Mouse (Mus musculus): ENCODE measurements around the gene Iqsec3. TPM values are rescaled to one million over a fixed set of nuclear protein-coding genes. Genes with fewer than 3 reads are reported as not detected.

Iqsec3 gene
- total RNA-seq, 2 experiments from 2014 or later, result 109 to 129 TPM

DNA sequence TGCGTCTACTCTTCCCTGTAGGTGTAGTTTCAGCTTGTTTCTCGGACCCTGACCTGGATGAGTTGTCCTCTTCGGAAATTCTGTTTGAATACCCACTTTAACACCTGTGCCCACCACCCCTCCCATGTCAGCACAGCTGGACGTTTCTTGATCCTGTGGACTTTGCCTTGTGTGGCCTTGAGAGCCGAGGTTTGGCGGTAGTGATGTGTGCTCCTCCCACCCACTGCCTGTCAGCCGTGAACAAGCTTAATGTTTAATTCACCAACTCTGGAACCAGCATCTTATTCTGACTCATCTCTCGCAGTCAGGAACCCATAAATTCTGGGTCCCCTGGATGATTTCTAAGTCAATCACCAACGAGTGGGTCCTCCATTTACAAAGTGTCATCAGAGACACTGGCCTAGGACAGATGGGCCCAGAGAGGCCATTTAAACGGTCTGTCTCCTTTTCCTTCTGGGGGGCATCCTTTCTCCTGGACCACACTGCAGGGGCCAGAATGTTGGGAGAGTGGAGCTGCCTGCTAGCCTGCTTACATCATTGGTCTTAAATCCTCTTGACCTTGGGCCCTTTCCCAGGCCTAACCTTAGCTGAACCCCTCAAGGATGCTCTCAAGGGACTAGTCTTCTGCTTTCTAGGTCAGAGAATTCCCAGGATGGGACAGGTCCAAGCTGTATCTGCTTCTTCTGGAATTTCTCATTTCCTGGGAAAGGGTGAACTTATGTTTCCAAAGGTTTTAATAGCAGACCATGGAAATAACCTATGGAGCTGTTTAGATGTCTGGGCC, 102.1 kb downstream of the Iqsec3 start:
- DNase-seq (ENCODE audit: extremely low spot score in 1 of 2, low spot score in 1 of 2), result no peak

DNA sequence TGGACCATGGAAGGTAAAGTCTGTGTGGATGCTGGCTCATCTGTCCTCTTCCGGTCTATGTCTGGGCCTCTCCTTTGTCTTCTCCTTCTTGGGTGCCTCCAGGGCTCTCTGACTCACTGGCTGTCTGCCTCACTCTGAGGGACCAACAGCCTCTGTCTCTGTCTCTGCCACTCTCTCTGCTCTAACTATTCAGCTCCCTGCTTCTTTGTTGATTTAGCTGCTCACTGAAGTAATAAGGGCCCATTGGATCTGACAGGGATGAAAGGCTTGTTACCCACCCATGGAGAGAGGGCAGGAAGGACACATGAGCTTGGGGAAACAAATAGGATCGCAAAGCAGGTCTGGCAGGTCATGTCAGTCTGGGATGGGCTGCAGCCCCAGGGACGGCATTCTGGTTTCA, 106.4 kb downstream of the Iqsec3 start:
- DNase-seq (ENCODE audit: extremely low spot score in 1 of 2, low spot score in 1 of 2), result no peak

GRCm38 (mm10) chr6:121366537-121366936, 106.9 kb downstream of the Iqsec3 start:
- peak in 1 of 2 experiments; percentile 58 for DNase-seq (ENCODE audit: extremely low spot score in 1 of 2, low spot score in 1 of 2)

GRCm38 (mm10) chr6:121363956-121364355, 109.5 kb downstream of the Iqsec3 start:
- no peak for DNase-seq (ENCODE audit: extremely low spot score in 1 of 2, low spot score in 1 of 2)

DNA sequence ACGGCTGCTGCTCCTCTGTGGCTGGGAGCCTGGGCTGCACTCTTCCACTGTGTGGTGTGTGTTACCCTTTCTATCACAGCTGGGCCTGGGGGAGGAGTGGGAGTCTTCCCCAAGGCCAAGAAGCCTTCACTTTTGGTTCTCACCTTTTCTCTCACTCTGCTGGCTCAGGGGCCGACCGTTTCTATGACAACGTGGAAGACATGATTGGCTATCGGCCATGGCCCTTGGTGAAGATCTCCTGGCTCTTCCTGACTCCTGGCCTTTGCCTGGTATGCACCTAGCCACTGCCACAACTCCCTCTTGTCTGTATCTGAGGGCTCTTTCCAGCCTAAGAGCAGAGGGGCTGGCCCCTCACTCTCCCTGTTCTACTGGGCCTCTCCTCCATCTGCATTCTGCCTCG, 110.4 kb downstream of the Iqsec3 start:
- DNase-seq (ENCODE audit: extremely low spot score in 1 of 2, low spot score in 1 of 2), result no peak

DNA sequence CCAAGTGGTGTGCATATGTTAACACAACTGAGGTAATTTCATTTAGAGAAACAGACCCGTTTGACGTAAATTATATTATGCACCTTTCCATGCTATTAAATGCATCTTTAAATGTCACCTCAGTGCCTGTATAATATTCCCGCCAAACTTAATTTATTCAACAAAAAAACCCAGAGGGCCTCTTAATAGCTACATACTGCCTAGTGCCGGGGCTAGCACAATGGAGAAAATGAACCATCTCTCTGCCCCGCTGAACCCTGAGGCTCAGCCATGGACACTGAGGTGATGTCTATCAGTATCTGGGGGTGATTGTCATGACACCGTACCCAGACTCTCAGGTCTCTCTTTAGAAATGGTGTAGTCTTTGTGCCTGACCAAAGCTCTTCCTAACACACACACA, 116.2 kb downstream of the Iqsec3 start:
- DNase-seq (ENCODE audit: extremely low spot score in 1 of 2, low spot score in 1 of 2), result no peak

GRCm38 (mm10) chr6:121356041-121356440, 117.4 kb downstream of the Iqsec3 start:
- DNase-seq (ENCODE audit: extremely low spot score in 1 of 2, low spot score in 1 of 2), result no peak

GRCm38 (mm10) chr6:121352276-121352675, 121.2 kb downstream of the Iqsec3 start:
- no peak for DNase-seq (ENCODE audit: extremely low spot score in 1 of 2, low spot score in 1 of 2)

DNA sequence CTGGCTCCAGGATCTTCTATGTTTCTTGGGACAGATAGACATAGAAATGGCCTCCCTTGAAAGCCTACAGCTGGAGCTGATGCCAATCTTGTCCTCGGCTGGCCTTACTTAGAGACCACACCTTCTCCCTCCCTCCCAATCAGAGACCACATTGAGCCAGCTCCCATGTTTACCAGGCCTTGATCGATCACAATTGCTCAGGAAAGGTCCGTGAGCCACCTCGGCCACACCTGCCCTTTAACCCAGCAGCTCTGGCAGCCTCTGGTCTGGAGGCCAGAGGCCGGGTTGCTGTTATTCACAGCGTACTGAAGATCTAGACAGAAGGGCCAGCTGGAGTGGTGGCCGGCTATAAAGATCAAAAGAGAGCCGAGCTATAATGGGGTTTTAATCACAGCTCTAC, 127.0 kb downstream of the Iqsec3 start:
- no peak for DNase-seq (ENCODE audit: extremely low spot score in 1 of 2, low spot score in 1 of 2)

DNA sequence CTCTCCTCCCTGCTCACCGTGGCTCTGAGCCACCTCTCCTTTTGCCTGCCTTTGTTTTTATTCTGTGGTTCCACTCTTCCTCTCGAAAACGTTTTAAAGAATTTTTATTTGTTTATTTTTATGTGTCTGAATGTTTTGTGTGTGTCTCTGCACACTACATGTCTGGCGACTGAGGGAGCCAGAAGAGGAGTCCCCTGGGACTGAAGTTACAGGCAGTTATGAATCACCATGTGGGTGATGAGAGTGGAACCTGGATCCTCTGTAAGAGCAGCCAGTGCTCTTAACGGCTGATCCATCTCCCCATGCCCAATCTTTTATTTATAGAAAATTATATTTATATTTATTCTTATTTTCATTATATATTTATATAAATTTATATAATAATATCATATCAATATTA, 129.1 kb downstream of the Iqsec3 start:
- no peak for DNase-seq (ENCODE audit: extremely low spot score in 1 of 2, low spot score in 1 of 2)

DNA sequence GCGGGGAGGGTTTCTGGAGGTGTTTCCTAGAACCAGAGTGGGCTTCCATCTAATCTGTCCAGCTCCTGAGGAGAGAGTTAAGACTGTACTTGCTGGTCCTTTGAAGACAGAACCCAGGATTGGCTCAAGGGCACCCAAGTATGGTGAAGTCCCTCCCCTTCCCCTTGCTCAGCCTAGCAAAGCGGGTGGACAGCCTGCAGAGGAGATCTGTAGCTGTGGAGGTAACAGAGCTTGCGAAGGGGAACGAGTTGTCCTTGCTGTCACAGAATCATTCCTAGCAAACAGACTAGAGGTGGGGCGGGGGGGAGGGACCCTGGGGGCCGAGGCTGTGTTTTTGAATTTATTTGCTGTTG, 129.7 kb downstream of the Iqsec3 start:
- no peak for DNase-seq (ENCODE audit: extremely low spot score in 1 of 2, low spot score in 1 of 2)

DNA sequence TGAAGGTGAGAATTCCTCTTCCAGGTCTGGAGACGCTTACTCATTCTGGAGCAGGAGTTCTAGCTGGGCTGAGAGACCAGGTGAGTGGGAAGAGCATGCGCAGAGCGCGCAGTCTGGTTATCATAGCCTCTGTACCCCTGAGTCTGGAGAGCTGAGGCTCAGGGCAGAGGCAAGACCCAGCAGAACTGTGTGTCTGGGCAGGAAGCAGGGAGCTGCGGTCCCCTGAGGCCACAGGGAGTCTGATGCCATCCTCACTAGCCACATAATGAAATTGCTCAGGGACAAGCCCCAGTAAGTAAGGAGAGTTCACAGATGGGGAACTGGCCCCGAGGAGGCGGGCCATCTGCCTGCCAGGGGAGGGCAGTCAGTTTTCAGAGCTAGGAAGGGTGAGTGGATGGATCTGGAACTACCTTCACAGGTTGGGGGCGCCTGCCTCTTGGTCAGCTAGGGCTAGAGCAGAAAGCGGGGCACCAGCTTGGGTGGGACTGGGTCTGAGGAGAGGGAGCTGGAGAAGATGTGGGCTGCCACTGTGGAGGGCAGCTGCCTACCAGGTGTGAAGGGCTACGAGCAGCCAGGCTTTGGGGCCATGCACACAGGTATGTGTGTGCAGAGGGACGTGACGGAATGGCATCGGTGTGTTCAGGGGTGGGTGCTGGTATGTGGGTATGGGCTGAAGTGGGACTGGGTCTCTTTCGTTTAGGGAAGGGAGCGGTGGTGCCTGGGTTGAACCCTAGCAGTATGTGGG, 130.3 kb downstream of the Iqsec3 start, which contains the start of gene Slc6a12:
Gene Slc6a12, plus strand, starts transcription at position 51 of the 745 bp plus-strand sequence.
- DNase-seq (ENCODE audit: extremely low spot score in 1 of 2, low spot score in 1 of 2), result no peak

- DNase-seq (ENCODE audit: extremely low spot score in 1 of 2, low spot score in 1 of 2), result no peak
These were observed 131.8 kb downstream of the Iqsec3 start for GRCm38 (mm10) chr6:121341650-121342049.

DNA sequence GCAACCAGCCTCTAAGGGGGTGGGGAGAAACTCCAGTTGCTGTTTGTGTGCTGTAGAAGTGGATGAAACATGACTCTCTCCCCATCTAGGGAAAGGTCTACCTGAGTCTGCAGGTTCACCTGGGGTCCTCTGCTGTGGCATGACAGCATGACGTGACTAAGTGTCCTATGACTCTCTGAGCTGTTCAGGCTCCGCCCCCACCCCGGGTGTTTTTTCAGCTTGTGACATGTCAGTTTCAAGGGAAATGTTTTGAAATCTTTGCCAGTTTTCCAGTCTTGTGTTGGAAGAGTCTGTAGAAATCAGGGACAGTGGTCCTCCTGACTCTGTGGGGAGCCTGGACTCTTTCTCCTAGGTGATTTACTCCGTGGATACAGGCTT, 135.0 kb downstream of the Iqsec3 start:
- DNase-seq (ENCODE audit: extremely low spot score in 1 of 2, low spot score in 1 of 2), result no peak

GRCm38 (mm10) chr6:121337770-121338518, 135.5 kb downstream of the Iqsec3 start:
- peak; percentile 59 to 82 for DNase-seq (ENCODE audit: extremely low spot score in 1 of 2, low spot score in 1 of 2)

GRCm38 (mm10) chr6:121337229-121337628, 136.2 kb downstream of the Iqsec3 start:
- DNase-seq (ENCODE audit: extremely low spot score in 1 of 2, low spot score in 1 of 2), result no peak

- no peak for DNase-seq (ENCODE audit: extremely low spot score in 1 of 2, low spot score in 1 of 2)
These were observed 136.9 kb downstream of the Iqsec3 start for GRCm38 (mm10) chr6:121336558-121336957.

GRCm38 (mm10) chr6:121335841-121336240, 137.6 kb downstream of the Iqsec3 start:
- DNase-seq (ENCODE audit: extremely low spot score in 1 of 2, low spot score in 1 of 2), result no peak

GRCm38 (mm10) chr6:121329848-121330508, 143.5 kb downstream of the Iqsec3 start:
- no peak for DNase-seq (ENCODE audit: extremely low spot score in 1 of 2, low spot score in 1 of 2)

GRCm38 (mm10) chr6:121328417-121328884, 145.0 kb downstream of the Iqsec3 start:
- peak in 1 of 2 experiments; percentile 40 for DNase-seq (ENCODE audit: extremely low spot score in 1 of 2, low spot score in 1 of 2)

All from layer of hippocampus, postnatal 25 days (tissue).